Mouse (Mus musculus) A20 (cell line): ENCODE data around the gene Setd7.

ENCODE experiments used
- DNase-seq: peaks from one replicate; pipeline ENCODE4 v3.0.0-alpha.2; 2011; ENCODE audit warnings: low read depth, low spot score

Setd7 gene

DNA sequence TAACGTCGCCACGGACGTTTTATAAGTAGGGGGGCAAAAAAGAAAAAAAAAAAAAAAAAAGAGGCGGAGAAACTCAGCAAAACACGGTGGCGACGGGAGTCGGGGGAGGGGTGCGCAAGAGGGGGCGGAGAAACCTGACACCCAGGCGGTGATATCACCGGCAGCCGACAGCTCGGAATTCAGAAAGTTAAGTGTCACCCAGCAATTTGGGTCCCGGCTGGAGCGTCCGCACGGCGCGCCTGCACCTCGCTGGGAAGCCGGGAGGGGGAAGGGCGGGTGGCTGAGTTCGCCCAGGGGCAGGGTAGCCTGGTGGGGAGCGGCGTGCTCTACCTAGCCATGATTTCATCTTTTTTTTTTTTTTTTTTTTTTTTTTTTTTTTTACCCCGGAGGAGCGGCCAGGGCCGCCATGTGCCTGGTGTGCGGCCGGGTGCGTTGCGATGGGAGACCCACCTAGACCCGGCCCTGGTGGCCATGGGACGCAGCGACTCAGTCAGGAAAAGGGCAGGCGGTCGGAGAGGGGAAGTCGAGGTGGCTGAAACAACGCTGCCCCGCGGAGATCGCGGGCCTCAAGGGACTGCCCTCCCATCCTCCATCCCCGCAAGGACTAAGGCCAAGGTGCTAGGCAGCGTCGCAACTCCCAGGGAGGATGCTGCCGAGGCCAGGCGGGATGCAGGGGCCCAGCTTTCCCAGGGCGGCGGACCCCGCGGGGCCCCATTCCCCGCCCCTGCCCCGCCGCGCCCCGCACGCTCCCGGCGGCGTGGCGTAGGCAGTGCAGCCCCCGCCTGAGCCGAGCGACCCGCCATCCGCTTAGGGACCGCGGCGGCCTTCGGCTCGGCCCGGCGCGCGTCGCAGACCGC, 857 bp downstream of the Setd7 start:
- DNase-seq, result peak; percentile 96

DNA sequence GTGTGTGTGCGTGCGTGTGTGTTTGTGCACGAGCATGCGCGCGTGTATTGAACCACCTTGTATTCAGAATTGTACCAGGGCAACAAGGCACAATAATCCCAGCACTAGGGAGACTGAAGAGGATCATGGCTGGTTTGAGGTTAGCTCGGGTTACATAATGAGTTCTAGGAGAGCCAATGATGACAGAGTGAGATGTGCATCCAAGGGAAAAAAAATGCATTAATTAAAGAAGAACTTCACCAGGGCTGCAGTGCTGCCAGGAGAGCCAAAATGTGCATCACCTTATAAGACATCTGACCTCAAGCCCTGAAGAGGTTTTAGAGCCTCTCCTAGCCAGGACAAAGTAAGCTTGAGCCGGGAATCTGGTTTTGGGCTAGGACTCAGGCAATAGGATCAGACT, 5.1 kb downstream of the Setd7 start:
- peak; percentile 40 for DNase-seq

DNA sequence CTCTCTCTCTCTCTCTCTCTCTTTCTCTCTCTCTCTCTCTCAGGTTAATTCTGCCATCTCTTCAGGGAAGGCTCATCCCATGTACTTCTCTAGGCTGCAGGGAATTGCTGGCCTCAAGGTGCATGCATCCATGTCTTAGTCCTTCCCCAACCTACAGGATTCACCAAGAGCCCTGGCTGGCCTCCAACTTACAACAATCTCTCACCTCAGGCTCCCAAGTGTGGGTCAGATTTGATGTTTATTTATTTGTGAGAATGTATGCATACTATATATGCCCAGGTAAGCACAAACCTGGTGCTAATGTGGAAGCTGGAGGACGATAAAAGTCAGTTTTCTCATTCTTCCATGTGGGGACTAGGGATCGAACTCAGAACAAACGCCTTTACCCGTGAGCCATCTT, 5.8 kb downstream of the Setd7 start:
- peak; percentile 57 for DNase-seq

DNA sequence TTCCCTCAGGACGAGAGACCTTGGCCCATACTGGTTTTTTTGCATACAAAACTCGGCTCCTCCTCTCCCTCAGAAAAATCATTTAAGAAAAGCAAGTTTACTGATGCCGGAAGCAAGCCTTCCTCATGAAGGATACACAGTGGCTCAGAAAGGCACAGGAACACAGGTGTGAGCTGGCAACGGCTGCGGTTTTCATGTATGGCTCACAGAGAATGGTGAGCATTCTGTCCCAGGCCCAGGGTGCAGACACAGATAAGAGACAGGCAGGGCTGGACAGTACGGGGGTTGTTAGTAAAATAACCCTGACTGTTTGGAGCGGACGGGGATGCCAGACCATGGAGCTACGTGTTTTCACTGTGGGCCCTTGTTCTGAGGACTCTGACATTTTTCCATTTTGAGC, 6.6 kb downstream of the Setd7 start:
- peak; percentile 78 for DNase-seq

DNA sequence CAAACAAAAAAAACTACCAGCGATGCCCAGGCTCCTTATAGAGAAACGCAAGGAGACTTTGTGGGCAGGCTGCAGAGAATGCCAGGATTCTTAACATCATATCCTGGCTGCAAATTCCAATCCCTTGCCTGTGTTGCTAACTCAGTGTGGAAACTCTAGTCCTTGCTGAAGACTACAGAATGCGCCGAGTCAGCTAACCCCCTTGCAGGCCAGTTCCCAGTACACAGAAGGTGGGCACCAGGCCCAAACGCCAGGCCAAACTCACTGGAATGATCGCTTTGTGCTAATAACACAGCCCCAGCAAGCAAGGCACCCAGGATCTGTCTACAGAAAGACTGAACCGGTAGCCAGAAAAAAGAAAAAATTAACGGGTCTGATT, 7.2 kb downstream of the Setd7 start:
- peak; percentile 57 for DNase-seq

DNA sequence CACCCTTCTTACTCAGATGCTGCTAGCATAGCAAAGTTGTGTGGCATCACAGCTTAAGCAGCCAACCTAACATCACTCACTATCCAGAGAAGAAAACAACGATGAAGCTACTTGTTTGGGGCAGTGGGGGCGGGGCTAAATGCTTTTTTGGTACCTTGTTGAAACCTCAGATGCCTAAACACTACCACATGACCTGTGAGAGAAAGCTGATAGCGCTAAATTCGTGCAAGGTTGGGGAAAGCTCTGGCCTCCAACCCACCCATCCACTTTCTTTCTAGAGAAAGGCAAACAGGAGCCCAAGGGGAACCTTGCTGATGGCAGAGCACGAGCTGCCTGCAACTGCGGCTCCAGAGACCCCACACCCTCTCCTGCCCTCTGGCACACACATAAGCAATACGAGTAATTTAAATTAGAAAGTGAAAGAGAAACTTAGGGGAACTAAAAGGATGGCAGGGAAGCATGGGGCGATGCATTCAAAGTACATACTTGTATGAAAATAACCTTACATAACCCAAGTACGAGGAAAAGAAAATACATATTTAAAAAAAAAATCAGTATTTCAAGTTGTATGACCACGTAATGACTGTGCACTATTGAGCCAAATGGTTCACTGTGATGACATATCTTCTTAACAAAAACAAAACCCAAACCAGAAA, 7.7 kb downstream of the Setd7 start:
- peak; percentile 86 for DNase-seq

DNA sequence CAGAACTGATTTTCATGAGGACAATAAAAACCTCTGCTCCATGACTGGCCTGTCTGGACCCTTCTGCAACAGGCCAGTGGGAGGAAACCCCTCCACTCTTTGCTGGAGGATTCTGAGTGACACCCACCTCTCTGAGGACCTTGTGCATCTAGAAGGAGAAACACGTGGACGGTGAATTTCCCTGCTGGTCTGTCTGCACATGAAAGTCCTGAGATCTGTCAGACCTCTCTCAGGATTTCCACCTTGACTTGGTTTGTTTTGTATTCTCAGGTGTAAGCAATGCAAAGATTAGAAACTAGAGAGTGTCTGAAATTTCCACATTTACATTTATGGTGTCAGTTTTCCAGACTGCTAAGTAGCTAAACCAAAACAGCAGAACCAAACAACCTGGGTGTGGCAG, 8.5 kb downstream of the Setd7 start:
- no peak for DNase-seq

DNA sequence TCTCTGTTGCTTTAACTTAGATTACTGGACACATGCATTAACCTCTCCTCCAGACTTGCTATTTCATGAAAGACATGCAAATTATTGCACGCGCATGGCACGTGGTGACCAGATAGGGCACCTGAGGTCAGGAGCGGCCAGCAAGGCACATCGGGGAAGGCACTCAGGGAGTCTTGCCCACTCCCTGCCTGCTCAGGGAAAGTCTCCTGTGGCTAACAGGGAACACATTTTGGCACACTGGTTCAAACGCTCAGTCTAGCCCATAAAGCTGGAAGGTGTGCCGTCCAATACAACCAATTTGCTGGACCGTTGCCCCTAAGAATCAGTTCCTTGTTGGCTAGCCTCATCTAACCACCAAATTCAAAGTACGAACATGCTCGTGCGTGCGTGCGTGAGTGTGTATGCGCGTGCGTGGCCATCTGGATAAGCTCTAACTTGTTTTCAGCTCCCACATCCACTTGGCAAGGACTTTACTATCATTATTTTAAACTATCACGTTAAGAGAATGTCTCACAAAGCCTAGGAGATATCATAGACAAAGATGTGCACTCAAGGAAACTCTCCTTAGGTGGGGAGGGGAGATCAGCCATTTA, 11.6 kb downstream of the Setd7 start:
- DNase-seq, result no peak

DNA sequence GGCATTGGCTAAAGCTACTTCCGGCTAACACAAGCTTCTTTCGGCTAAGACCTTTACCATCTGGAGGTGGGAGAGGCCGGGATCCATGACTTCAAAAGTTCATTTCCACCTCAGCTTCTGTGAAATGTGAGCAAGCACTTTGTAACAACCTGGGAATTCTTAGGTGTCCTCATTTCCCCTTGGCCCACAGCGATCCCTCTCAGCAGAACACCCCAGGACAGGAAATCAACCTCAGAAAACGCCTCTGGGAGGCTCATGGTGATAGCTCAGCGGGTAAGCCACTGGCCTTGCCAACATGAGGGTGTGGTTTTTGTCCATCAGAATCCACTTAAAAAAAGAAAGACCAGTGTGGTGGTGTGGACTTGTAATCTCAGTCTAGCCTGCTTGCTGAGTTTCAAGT, 13.1 kb downstream of the Setd7 start:
- no peak for DNase-seq

DNA sequence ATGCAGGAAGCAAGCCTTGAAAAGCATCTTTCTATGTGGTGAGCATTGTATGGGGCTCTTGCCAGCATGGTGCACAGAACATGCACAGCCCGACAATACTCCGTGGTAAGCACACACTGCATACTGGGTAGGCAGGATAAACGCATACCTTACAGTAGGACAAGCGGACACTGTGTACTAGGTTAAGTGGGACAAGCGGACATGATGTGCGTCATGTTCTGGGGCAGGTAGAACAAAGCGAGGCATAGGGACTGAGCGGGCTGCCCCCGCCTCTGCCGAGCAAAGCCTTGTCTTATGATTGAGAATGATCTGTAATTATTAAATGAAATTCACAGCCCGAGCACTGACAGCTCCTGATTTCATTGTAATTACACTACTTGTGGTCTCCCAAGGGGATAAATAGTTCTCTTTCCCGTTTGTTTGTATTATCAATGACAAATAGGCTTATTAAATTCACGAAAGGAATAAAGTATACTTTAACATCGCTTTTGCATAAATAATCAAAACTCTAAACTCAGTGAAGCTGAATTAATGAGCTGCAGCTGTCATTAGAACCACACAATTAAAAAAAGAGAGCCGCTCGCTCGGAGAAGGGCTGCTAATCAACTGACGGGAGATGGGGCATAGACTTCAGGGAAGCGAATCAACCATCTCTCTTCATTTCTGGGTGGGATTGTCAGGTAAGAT, 16.1 kb downstream of the Setd7 start:
- no peak for DNase-seq

DNA sequence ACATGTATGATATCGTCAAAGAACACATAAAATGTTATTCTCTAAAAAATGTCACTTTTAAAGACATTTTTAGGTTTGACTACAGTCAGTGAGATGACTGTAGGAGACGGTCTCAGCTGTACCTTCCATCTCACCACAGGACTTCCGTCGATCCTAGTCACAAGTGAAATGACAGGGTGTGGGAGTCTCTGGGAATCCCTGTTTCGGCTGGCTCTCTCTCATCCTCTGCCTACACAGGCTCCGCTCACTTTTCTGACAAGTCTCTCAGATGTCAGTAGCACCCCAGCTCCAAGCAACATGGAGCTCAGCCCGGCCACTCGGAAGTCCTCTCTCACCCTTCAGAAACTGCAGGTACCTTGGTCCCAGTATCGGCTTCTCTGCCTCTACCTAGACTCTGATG, 20.0 kb downstream of the Setd7 start:
- DNase-seq, result no peak

DNA sequence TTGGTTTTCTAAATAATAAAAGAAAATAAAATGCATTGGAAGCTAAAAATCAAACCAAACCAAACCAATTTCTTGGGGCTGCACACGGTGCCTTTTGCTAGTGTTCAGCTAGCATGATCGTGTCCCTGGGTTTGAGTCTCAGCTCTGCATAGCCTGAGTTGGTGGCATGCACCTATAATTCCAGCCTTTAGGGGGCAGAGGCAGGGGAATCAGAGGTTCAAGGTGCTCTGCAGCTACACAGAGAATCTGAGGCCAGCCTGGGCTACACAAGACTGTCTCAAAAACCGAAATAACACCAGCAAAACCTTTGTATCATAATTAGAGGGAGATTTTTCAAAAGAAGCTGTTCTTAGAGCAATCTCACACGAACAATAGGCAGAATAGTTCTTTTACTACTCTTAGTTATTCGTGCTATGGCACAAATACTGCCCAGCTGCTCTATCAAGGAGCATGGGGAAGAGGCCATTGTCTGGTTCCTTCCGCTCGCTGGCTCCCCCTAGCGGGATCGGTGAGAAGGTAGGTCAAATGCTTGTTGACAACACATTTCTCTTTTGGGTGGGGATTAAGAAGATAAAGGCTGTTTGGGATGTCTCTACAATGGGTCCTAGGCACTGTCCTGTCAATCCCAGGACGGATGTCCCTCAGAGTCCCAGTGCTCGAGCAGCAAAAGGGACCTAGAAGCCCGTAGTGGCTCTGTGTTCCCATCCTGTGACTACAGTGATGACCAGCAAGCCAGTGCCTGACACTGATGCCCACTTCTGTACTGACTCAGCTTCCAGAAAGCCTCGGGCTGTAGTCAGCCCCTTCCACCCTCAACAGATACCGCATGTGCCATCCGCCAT, 20.9 kb downstream of the Setd7 start:
- peak; percentile 77 for DNase-seq

DNA sequence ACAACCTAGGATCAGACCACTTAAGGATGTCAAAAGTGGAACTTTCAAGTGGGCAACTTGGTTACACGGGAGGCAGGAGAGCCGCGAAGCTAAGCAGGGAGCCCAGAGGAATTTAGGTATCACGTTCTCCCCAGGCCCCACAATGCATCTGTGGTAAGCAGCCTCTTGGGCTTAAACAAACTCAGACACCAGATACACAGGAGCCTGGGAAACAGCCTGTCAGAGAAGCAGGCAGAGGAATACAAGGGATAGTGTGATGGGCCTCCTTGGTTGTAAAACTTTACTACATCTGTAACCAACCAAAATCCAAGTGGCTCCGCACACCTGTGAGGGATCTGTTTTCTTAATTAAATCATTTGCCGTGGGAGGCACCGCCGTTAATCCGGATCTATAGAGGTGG, 26.7 kb downstream of the Setd7 start:
- DNase-seq, result no peak

DNA sequence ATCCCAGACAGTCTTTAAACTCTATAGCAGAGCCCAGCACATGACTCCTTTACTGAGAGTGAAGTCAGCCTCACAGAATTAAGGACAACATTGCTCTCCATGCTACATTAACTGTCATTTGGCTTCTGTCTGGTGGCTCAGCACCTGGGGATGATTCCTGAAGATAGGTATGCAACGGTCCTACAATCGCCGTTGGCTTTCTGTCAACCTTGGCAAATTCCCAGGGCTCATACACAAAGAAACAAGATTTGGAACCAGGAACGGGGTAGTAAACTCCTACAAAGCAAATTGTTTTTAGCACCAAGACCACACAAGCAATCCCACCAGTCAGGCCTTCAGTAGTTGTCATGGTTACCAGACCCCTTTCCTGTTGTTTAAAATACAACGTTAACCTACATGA, 27.1 kb downstream of the Setd7 start:
- DNase-seq, result no peak

DNA sequence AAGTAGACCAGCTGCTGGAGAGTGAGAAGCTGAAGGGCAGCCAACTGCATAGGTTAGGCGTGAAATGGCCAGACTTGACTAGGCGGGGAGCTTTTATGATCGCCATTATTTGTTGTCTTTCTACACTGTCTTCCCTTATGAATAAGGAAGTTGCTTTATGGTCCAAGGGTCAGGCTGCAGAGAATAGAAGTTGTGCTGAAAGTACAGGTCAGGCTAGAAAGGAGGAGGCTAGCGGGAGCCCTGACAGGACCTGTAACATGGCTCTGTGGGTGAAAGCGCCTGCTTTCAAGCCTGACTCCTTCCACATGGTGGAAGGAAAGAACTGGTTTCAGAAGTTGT, 28.4 kb downstream of the Setd7 start:
- no peak for DNase-seq

DNA sequence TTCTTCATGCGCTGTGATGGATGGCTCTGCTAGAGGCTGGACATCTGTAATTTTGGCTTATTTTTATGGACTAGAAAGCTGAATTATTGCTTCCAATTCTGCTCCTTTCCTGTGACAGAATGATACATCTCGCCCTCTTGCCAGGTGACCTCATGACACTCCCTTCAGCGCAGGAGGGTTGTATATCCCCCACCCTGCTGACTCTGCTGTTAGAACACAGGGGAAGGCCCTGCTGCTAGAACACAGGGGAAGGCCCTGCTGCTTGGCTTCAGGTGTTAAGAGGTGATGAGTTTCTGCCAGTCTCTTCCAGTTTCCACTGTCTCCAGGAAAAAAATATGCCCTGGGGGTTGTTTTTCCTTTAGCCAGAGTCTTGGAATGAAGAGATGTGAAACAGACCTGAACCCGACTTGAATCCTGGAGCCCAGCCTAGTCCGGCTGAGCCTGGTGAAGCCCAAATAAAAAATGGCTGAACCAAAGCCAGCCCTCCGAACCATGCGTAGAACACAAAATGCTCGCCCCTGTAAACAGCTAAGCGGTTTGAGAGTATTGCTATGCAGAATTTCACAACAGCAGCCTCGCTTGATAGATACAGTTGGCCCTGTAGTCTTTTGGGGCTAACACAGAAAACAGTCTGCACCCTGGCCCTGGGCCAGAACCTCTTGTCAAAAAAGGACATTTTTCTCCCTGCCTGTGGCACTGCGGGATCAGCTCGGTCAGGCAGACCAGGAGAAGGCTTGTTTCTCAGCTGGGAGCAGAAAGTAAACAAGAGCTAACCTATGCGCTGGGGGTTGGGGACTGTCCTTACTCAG, 29.0 kb downstream of the Setd7 start:
- no peak for DNase-seq

DNA sequence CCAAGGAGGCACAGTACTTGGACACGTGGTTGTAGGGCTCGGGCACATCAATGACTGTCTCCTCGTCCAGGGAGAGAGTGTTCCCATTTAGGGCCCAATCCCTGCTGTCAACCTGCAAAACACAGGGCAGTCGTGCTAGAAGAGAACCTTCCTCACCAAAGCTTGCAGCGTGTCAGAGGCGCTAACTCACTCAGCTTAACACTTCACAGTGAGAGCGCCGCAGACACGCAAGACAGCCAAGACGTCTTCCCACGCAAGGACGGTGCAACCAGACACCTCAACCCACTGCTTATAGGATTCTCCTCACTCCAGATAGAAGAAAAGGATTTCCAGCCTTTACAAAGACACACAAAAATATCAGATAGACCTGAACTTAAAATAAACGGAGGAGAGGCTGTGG, 33.8 kb downstream of the Setd7 start:
- DNase-seq, result no peak

DNA sequence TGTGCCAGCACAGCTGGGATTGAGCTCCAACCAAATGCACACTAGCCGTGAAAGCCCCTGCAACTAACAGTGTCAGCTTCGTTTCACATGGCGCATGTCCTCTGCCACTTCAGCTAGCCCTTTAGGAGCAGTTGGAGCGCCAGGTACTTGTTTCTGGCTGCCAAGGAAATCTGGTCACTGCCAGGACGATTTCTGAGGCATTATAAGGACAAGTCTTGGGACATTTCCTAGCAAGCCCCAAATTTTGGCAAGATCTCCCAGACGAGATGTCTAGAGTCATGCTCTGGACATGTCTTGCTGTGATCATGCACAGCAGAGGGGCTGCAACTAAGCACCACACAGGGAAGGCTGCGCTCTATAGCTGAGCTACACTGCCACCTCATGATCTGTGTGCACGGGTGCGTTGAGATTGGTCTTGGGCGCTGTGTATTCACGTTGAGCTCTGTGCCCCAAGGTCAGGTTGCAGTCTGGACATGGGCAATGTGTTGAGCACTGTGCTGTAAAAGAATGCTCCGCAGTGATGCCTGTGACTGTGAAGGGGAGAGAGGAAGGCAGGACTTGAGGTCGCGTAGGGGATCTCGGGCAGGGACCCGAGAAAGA, 35.4 kb downstream of the Setd7 start:
- DNase-seq, result no peak

DNA sequence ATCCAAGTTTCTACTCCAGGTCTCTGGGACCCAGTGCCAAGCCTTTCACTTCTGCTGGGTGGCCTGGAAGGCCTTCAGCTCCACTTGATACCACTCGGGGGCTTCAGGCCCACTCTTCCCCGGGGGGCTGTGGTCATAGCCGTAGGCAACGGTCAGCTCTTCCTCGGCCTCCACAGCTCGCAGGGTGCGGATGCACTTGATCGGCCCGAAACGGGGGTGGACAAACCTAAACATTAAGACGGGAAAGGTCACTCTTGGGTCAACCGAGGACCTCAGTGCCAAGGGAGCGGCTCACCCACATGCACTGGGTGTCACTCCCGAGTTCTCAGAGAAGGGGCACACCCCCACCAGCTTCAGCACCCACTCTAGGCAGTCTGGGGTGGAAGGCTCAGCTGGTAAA, 39.4 kb downstream of the Setd7 start:
- DNase-seq, result no peak

DNA sequence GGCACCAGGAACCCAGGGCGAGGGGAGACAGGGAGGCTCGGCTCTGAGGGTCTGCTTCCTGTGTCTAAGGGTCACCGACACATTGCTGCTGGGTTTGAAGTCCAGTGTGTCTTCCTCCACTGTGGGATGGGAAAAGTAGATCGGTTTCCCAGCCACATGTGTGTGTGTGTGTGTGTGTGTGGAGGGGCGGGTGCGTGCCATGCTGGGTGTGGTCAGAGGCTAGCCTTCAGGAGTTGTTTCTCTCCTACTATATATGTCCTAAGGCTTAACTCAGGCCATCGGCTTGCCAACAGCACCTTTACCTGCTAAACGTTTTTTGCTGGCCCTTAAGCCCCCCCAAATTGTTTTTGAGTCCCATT, 41.9 kb downstream of the Setd7 start:
- DNase-seq, result no peak
